Mouse (Mus musculus) heart, embryonic 10.5 days (tissue): ENCODE results near the gene Krtap4-1. TPM values are rescaled to one million over a fixed set of nuclear protein-coding genes. Genes with fewer than 3 reads are reported as not detected.

Experiments used
- DNase-seq: peaks from one replicate; pipeline ENCODE4 v3.0.0-alpha.2; 2017; ENCODE audit warnings: low spot score
- H3K27ac ChIP-seq: fragments of 300-500 bp; sonication (generic); 2 replicates; pipeline ENCODE4 v1.5.1; 2016; ENCODE audit warnings: mild to moderate bottlenecking
- H3K27me3 ChIP-seq: fragments of 300-500 bp; sonication (generic); 2 replicates; pipeline ENCODE4 v1.6.1; 2016; ENCODE audit warnings: mild to moderate bottlenecking; ENCODE audit not compliant: poor library complexity, insufficient read depth, severe bottlenecking
- H3K36me3 ChIP-seq: fragments of 300-500 bp; sonication (generic); 2 replicates; pipeline ENCODE4 v1.6.1; 2016; ENCODE audit warnings: mild to moderate bottlenecking, moderate library complexity
- H3K4me1 ChIP-seq: fragments of 300-500 bp; sonication (generic); 2 replicates; pipeline ENCODE4 v1.6.1; 2016; ENCODE audit warnings: mild to moderate bottlenecking
- H3K4me3 ChIP-seq: fragments of 300-500 bp; sonication (generic); 2 replicates; pipeline ENCODE4 v1.5.1; 2016; ENCODE audit warnings: mild to moderate bottlenecking, moderate library complexity
- H3K9me3 ChIP-seq: fragments of 300-500 bp; sonication (generic); 2 replicates; pipeline ENCODE4 v1.6.1; 2016; ENCODE audit warnings: mild to moderate bottlenecking, moderate library complexity
- WGBS: fragments of 180-500 bp; shearing (Covaris S2); methylation state at CpG from one replicate; pipeline ENCODE4 v1.1.7; 2016; 5-methylcytosine and 5-hydroxymethylcytosine counted together
- polyA plus RNA-seq: library from polyadenylated mRNA; unstranded; fragments of >200 nt; fragmentation: Nextera tagmentation; extraction: Ambion mirVana; gene quantifications from 2 replicates; pipeline ENCODE4 v1.2.1, GENCODE M21; 2016

Gene Krtap4-1
- polyA plus RNA-seq, 1 experiment from 2014 or later: not detected

- Histone ChIP-seq H3K4me1 (no peaks in the 10 kb centered on the region), H3K27me3 (0 out of 2 replicates have a peak, but pooled peaks cover 5% of the 10 kb centered on the region), H3K9me3 (no peaks in the 10 kb centered on the region), H3K27ac (no peak within 1 kb of the TSS), H3K36me3 (no peaks in the 10 kb centered on the region), H3K4me3 (no peak within 1 kb of the TSS)
- no peak for DNase-seq
- 73% methylated on average over 6 of the region's 6 CpGs for WGBS
These were observed 47.4 kb downstream of the Krtap4-1 start, which contains the start of gene Krtap1-5 for GRCm38 (mm10) chr11:99580636-99581035. Gene Krtap1-5 (minus strand): TSS chr11:99581016.

Other genes starting within 250 kb of the Krtap4-1 start
- gene Krt10, start 238.9 kb downstream of the Krtap4-1 start, polyA plus RNA-seq: 11.4 and 14.6 TPM in 2 replicates
- not detected in 2 replicates for gene Krt12, start 206.0 kb downstream of the Krtap4-1 start, polyA plus RNA-seq
- gene Krt20, start 190.1 kb downstream of the Krtap4-1 start, polyA plus RNA-seq: 6.6 and 9.5 TPM in 2 replicates
- 0.15 and 0.38 TPM in 2 replicates for gene Krt23, start 135.1 kb downstream of the Krtap4-1 start, polyA plus RNA-seq
- not detected in 2 replicates for gene Krt39, start 106.9 kb downstream of the Krtap4-1 start, polyA plus RNA-seq
- not detected in 2 replicates for gene Krt40, start 85.1 kb downstream of the Krtap4-1 start, polyA plus RNA-seq
- gene Krtap3-3, start 77.4 kb downstream of the Krtap4-1 start, polyA plus RNA-seq: not detected in 2 replicates
- gene Krtap3-2, start 71.4 kb downstream of the Krtap4-1 start, polyA plus RNA-seq: not detected in 2 replicates
- gene Gm11939, start 68.8 kb downstream of the Krtap4-1 start, polyA plus RNA-seq: not detected in 2 replicates
- not detected in 2 replicates for gene Krtap3-1, start 61.6 kb downstream of the Krtap4-1 start, polyA plus RNA-seq
- gene Krtap1-5, start 47.2 kb downstream of the Krtap4-1 start, polyA plus RNA-seq: not detected in 2 replicates
- gene Krtap1-4, start 44.6 kb downstream of the Krtap4-1 start, polyA plus RNA-seq: not detected in 2 replicates
- gene Krtap1-3, start 36.9 kb downstream of the Krtap4-1 start, polyA plus RNA-seq: not detected in 2 replicates
- not detected in 2 replicates for gene Krtap9-3, start 30.1 kb downstream of the Krtap4-1 start, polyA plus RNA-seq
- gene Gm11938, start 24.9 kb downstream of the Krtap4-1 start, polyA plus RNA-seq: not detected in 2 replicates
- not detected in 2 replicates for gene Gm11937, start 18.0 kb downstream of the Krtap4-1 start, polyA plus RNA-seq
- gene Krtap2-4, start 13.4 kb downstream of the Krtap4-1 start, polyA plus RNA-seq: not detected in 2 replicates
- gene Gm11562, start 7.8 kb downstream of the Krtap4-1 start, polyA plus RNA-seq: not detected in 2 replicates
- gene Krtap4-2, start 6.8 kb upstream of the Krtap4-1 start, polyA plus RNA-seq: not detected in 2 replicates
- not detected in 2 replicates for gene Krtap4-7, start 15.9 kb upstream of the Krtap4-1 start, polyA plus RNA-seq
- not detected in 2 replicates for gene Gm11555, start 22.0 kb upstream of the Krtap4-1 start, polyA plus RNA-seq
- gene Gm11563, start 30.7 kb upstream of the Krtap4-1 start, polyA plus RNA-seq: not detected in 2 replicates
- gene Krtap4-6, start 37.7 kb upstream of the Krtap4-1 start, polyA plus RNA-seq: not detected in 2 replicates
- gene Gm14190, start 62.5 kb upstream of the Krtap4-1 start, polyA plus RNA-seq: not detected in 2 replicates
- not detected in 2 replicates for gene Gm14180, start 106.1 kb upstream of the Krtap4-1 start, polyA plus RNA-seq
- not detected in 2 replicates for gene Gm11595, start 144.7 kb upstream of the Krtap4-1 start, polyA plus RNA-seq
- gene Krtap4-8, start 152.5 kb upstream of the Krtap4-1 start, polyA plus RNA-seq: not detected in 2 replicates
- gene Krtap4-9, start 157.0 kb upstream of the Krtap4-1 start, polyA plus RNA-seq: not detected in 2 replicates
- gene Gm11596, start 165.2 kb upstream of the Krtap4-1 start, polyA plus RNA-seq: not detected in 2 replicates
- not detected in 2 replicates for gene Gm11569, start 170.7 kb upstream of the Krtap4-1 start, polyA plus RNA-seq
- gene Gm11554, start 176.2 kb upstream of the Krtap4-1 start, polyA plus RNA-seq: not detected in 2 replicates
- gene Krtap4-13, start 181.7 kb upstream of the Krtap4-1 start, polyA plus RNA-seq: not detected in 2 replicates
- not detected in 2 replicates for gene Gm11564, start 187.4 kb upstream of the Krtap4-1 start, polyA plus RNA-seq
- gene 2300003K06Rik, start 209.8 kb upstream of the Krtap4-1 start, polyA plus RNA-seq: not detected in 2 replicates
- gene Krtap4-16, start 223.4 kb upstream of the Krtap4-1 start, polyA plus RNA-seq: not detected in 2 replicates
- gene Gm11568, start 229.7 kb upstream of the Krtap4-1 start, polyA plus RNA-seq: not detected in 2 replicates
- gene Gm11559, start 236.2 kb upstream of the Krtap4-1 start, polyA plus RNA-seq: not detected in 2 replicates
- gene Krtap9-1, start 245.2 kb upstream of the Krtap4-1 start, polyA plus RNA-seq: not detected in 2 replicates